Mouse (Mus musculus): Measurements from ENCODE around the gene Relb. TPM values are rescaled to one million over a fixed set of nuclear protein-coding genes. Genes with fewer than 3 reads are reported as not detected.

Gene Relb
- 15.6 and 29.8 TPM in 2 replicates for polyA plus RNA-seq (2015; fragmentation: Nextera tagmentation; extraction: Ambion mirVana)

DNA sequence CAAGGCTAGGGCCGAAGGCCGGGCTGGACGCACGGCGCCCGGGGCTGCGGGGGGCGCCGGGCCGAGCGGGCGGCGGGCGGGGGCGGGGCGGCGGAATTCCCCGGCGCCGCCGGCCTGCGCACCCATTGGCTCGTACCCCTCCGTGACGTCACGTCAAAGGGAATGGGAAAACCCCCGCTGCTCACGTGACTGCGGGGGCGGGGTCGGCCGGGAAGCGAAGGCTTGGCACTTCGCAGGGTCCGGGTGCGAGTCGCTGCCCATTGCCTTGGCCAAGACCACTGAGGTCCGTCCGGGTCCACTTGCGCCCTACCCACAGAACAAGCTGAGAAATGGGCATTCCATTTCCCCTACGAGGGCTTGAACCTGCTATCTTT, at the start of gene Relb:
Gene Relb (minus strand): TSS at position 78 of the 374 bp plus-strand sequence.
- under 1% methylated on average over 21 of the region's 41 CpGs for WGBS
- TF ChIP-seq CTCF (IDR thresholded peaks at IDR 0.05) (no peak), EP300 (IDR thresholded peaks at IDR 0.05) (no peak)
- peak within 1 kb of the TSS; percentile 93 for H3K27ac ChIP-seq (ENCODE audit: low read length)

GRCm38 (mm10) chr7:19678901-19679300, 49.7 kb upstream of the Relb start:
- TF ChIP-seq CTCF (IDR thresholded peaks at IDR 0.05), result no peak
- no peak for TF ChIP-seq EP300 (IDR thresholded peaks at IDR 0.05)
- DNase-seq (ENCODE audit: low spot score) (no peak), ATAC-seq (no peak)
- no peaks in the 10 kb centered on the region for H3K9me3 ChIP-seq (ENCODE audit: low read length)
- H3K9ac ChIP-seq (replicated peaks; ENCODE audit: low read depth), result no peak overlapping the region
- no peak overlapping the region for H3K4me2 ChIP-seq (replicated peaks; ENCODE audit: low read depth, low read length)
- H3K36me3 ChIP-seq (ENCODE audit: insufficient read depth, low read length), result no peaks in the 10 kb centered on the region
- H3K4me3 ChIP-seq (ENCODE audit: low read depth, low read length), result no peak overlapping the region
- no peaks in the 10 kb centered on the region for H3K27me3 ChIP-seq (replicated peaks; ENCODE audit: insufficient read depth, low read length)
- WGBS, result 82% methylated on average over 3 of the region's 3 CpGs
- H3K4me1 ChIP-seq (ENCODE audit: insufficient read depth, low read depth, low read length), result peaks cover 7% of the 10 kb centered on the region; the same call in 1 of the 2 replicates
- H3K27ac ChIP-seq (ENCODE audit: low read length), result no peak overlapping the region

More for the DNA sequence above, at the start of gene Relb:
- Histone ChIP-seq H3K9ac (replicated peaks; ENCODE audit: low read depth) (peak within 1 kb of the TSS; percentile 43), H3K36me3 (ENCODE audit: insufficient read depth, low read length) (peaks cover 17% of the 10 kb centered on the region; the same call in 1 of the 2 replicates), H3K4me2 (replicated peaks; ENCODE audit: low read depth, low read length) (peak within 1 kb of the TSS; percentile 93), H3K4me1 (ENCODE audit: insufficient read depth, low read depth, low read length) (no peaks in the 10 kb centered on the region; the same call in 1 of the 2 replicates), H3K4me3 (ENCODE audit: low read depth, low read length) (peak within 1 kb of the TSS; percentile 58), H3K9me3 (ENCODE audit: low read length) (no peaks in the 10 kb centered on the region), H3K27me3 (replicated peaks; ENCODE audit: insufficient read depth, low read length) (no peaks in the 10 kb centered on the region)
- DNase-seq (ENCODE audit: low spot score), result peak; percentile 91
- ATAC-seq, result peak; percentile 64

DNA sequence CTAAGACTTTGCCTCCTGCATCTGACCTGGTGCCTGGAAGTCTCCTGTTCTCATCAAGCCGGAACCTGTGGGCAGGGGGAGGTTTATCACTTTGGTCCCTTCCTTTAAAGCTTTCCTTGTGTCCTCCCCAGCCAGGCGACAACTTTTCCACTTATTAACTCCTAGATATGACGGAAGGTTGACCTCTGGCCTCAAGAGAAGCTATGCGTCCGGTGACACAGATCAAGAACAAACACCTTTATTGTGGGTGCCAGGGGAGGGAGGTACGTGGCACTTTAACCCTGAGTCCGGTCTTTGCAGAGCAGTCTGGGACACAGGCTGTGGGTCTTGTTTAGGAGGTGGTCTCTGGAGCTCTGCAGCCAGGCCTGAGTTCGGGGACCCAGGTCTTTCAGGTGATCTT, 48.6 kb upstream of the Relb start, which contains the start of gene Apoc2:
Gene Apoc2 (minus strand): TSS at position 70 of the 400 bp plus-strand sequence.
- Histone ChIP-seq H3K9ac (replicated peaks; ENCODE audit: low read depth) (no peak within 1 kb of the TSS), H3K9me3 (ENCODE audit: low read length) (no peaks in the 10 kb centered on the region), H3K4me3 (ENCODE audit: low read depth, low read length) (no peak within 1 kb of the TSS), H3K27me3 (replicated peaks; ENCODE audit: insufficient read depth, low read length) (no peaks in the 10 kb centered on the region), H3K4me2 (replicated peaks; ENCODE audit: low read depth, low read length) (no peak within 1 kb of the TSS), H3K27ac (ENCODE audit: low read length) (no peak within 1 kb of the TSS), H3K4me1 (ENCODE audit: insufficient read depth, low read depth, low read length) (peaks cover 2% of the 10 kb centered on the region; the same call in 1 of the 2 replicates), H3K36me3 (ENCODE audit: insufficient read depth, low read length) (no peaks in the 10 kb centered on the region)
- DNase-seq (ENCODE audit: low spot score), result no peak
- WGBS, result 52% methylated on average over 8 of the region's 8 CpGs
- ATAC-seq, result no peak
- TF ChIP-seq EP300 (IDR thresholded peaks at IDR 0.05), result no peak
- no peak for TF ChIP-seq CTCF (IDR thresholded peaks at IDR 0.05)

DNA sequence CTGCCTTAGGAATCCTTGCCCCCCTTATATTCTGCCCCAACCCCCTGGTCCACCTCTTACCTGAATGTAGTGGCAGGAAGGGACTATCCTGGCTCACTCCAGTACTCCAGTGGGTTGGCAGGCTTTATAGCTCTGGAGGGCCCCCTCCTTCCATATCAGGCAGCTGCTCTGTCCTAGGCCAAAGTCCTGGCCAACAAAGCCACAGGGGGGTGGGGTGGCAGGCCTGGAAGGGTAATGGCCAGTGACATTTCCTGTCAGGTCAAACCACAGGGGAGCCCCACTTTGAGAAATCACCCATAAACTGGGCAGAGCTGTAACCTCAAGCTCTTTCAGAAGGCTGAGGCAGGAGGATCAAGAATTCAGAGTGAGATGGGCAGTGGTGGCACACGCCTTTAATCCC, 47.4 kb upstream of the Relb start:
- H3K27ac ChIP-seq (ENCODE audit: low read length), result no peak overlapping the region
- no peaks in the 10 kb centered on the region for H3K27me3 ChIP-seq (replicated peaks; ENCODE audit: insufficient read depth, low read length)
- no peak for DNase-seq (ENCODE audit: low spot score)
- WGBS, result 80% methylated on average over 1 of the region's 1 CpGs
- no peak for ATAC-seq
- no peaks in the 10 kb centered on the region for H3K36me3 ChIP-seq (ENCODE audit: insufficient read depth, low read length)
- H3K9me3 ChIP-seq (ENCODE audit: low read length), result no peaks in the 10 kb centered on the region
- H3K4me3 ChIP-seq (ENCODE audit: low read depth, low read length), result no peak overlapping the region
- H3K4me2 ChIP-seq (replicated peaks; ENCODE audit: low read depth, low read length), result no peak overlapping the region
- no peaks in the 10 kb centered on the region for H3K4me1 ChIP-seq (ENCODE audit: insufficient read depth, low read depth, low read length)
- TF ChIP-seq EP300 (IDR thresholded peaks at IDR 0.05), result no peak
- no peak for TF ChIP-seq CTCF (IDR thresholded peaks at IDR 0.05)
- H3K9ac ChIP-seq (replicated peaks; ENCODE audit: low read depth), result no peak overlapping the region

- no peaks in the 10 kb centered on the region for H3K36me3 ChIP-seq (ENCODE audit: insufficient read depth, low read length)
- 74% methylated on average over 10 of the region's 10 CpGs for WGBS
- TF ChIP-seq EP300 (IDR thresholded peaks at IDR 0.05), result no peak
- TF ChIP-seq CTCF (IDR thresholded peaks at IDR 0.05), result no peak
- DNase-seq (ENCODE audit: low spot score), result no peak
- H3K4me2 ChIP-seq (replicated peaks; ENCODE audit: low read depth, low read length), result no peak overlapping the region
- H3K4me3 ChIP-seq (ENCODE audit: low read depth, low read length), result no peak overlapping the region
- no peak; the same call in 1 of the 2 replicates for ATAC-seq
- no peaks in the 10 kb centered on the region for H3K4me1 ChIP-seq (ENCODE audit: insufficient read depth, low read depth, low read length)
- H3K9me3 ChIP-seq (ENCODE audit: low read length), result no peaks in the 10 kb centered on the region
- no peak overlapping the region for H3K9ac ChIP-seq (replicated peaks; ENCODE audit: low read depth)
- H3K27me3 ChIP-seq (replicated peaks; ENCODE audit: insufficient read depth, low read length), result no peaks in the 10 kb centered on the region
- H3K27ac ChIP-seq (ENCODE audit: low read length), result no peak overlapping the region
Measured at GRCm38 (mm10) chr7:19675824-19676223, 46.6 kb upstream of the Relb start.

DNA sequence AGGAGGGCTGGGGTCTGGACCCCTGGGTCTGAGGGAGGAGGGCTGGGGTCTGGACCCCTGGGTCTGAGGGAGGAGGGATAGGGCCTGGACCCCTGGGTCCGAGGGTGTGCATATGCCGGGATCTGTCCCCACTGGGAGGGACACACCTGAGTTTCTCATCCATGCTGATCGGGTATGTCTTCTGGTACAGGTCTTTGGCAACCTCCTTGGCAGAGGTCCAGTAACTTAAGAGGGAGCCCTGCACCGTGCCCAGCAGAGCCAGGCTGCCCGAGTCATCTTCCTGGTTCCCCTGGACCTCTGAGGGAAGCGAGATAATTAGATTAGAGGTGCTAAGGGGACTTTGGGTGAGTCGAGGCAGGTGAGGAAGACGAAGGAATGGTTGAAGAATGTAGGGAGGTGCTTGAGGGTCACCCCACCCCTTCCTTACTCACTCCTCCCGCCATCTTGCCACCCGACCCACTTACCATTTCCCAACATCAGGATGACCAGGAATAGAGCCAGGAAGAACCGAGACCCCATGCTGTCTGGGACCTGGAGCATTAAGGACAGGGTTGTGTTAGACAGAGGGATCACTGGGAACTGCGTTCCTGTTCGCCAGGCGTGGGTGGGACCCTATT, 44.0 kb upstream of the Relb start:
- Histone ChIP-seq H3K9ac (replicated peaks; ENCODE audit: low read depth) (no peak overlapping the region), H3K27me3 (replicated peaks; ENCODE audit: insufficient read depth, low read length) (no peaks in the 10 kb centered on the region), H3K4me1 (ENCODE audit: insufficient read depth, low read depth, low read length) (no peaks in the 10 kb centered on the region; the same call in 1 of the 2 replicates), H3K9me3 (ENCODE audit: low read length) (no peaks in the 10 kb centered on the region), H3K36me3 (ENCODE audit: insufficient read depth, low read length) (no peaks in the 10 kb centered on the region), H3K27ac (ENCODE audit: low read length) (no peak overlapping the region), H3K4me2 (replicated peaks; ENCODE audit: low read depth, low read length) (no peak overlapping the region), H3K4me3 (ENCODE audit: low read depth, low read length) (no peak overlapping the region)
- DNase-seq (ENCODE audit: low spot score) (peak; percentile 53), ATAC-seq (no peak)
- 53% methylated on average over 14 of the region's 14 CpGs for WGBS
- TF ChIP-seq CTCF (IDR thresholded peaks at IDR 0.05) (no peak), EP300 (IDR thresholded peaks at IDR 0.05) (no peak)

Data from lung, postnatal 0 days (tissue).